Mouse (Mus musculus) embryo, embryonic 11 days (tissue): ENCODE results near the gene Stra6.

Source experiments
- DNase-seq: peaks from one replicate; pipeline ENCODE4 v3.0.0-alpha.2; 2015

Stra6 gene

DNA sequence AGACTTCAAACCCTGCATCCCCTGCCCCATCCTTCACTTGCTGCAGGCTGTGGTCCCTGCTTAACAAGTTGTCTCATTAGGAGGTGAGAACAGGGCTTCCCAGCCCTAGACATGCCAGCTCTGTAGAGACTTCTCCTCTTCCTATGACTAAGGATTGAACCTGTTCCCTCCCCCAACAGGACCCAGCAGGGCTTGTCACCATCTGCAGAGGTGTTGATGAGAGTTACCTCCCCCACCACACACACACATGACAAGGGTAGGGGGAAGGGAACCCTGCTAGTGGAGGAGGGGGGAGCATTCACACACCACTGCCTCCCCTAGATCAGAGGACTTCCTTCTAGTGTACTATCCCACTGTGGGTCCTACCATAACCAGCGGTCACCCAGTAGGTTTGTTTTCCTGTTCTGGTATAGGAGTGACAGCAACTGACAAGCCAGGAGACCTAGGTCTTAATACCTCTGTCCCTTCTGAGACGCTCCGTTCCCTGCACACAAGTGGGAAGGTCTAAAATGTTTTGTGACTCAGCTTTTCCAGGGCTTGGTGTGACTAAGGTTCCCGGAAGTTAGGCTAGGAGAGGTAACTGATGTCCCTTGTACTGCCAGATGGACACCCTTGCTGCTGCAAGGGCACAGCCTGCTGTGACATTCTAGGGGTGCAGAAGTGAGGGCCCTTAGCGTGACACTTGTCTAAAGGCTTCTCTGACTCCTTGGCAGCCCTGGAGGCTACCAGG, 36.4 kb downstream of the Stra6 start:
- no peak for DNase-seq

DNA sequence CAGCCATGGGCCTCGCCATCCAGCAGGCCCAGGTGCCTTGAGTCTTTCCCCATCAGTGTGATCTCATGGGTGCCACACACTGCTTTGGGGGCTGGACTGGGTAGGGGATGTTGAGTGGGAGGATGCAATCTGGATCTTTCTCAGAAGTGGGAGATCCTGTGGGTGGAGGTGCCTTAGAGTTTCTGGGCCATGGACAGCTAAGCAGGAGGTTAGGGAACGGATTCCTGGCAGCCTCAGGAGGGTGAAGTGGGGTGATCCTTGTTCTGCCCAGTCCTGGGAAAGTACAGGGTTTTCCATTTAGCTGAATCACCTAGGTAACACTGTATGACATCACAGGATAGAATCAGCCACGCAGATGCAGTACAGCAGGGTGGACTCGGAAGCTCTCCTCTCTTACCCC, 38.4 kb downstream of the Stra6 start:
- DNase-seq: no peak

DNA sequence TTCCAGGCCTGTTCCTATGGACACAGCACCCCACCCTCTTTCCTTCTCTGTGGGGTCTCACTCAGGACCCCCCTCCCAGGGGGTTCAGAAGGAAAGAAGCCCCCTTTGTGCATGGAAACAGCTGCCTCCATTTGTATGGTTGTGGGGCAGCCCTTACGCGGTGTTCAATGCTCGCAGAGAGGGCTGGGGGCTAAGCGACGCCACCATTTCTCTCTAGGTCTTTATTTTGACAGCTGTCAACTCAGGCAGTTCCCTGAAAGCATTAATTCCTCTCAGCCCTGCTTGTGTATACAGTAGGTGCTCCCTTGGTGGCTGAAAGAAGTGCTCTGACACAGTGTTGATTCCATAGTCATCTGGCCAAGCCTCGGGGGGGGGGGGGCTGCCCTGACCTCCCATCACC, 40.1 kb downstream of the Stra6 start:
- no peak for DNase-seq

DNA sequence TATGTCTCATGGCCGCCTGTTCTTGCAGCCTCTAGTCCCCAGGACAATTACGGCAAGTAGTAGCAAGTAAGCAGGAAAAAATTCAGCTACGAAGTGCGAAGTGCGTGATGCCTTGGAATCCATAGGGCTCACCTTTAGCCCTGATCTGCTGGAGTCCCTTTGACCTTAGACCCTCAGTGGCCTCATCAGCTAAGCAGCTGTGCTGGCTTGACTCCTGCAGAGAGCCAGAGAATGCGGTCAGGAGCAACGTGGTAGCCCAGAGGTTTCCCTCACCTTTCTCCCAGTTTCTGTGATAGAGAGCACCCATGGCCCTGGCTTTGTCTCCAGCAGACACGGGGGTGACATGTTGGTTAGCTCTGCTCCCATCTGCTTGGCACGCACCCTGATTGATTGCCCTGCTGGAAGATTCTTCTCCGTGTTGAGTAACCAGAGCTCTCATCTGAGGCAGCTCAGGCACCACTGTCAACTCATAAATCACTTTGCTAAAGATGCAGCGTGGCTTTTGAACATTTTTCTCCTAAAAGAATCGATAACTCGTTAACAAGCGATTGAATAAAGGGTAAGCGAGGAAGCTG, 42.1 kb downstream of the Stra6 start:
- DNase-seq: no peak

DNA sequence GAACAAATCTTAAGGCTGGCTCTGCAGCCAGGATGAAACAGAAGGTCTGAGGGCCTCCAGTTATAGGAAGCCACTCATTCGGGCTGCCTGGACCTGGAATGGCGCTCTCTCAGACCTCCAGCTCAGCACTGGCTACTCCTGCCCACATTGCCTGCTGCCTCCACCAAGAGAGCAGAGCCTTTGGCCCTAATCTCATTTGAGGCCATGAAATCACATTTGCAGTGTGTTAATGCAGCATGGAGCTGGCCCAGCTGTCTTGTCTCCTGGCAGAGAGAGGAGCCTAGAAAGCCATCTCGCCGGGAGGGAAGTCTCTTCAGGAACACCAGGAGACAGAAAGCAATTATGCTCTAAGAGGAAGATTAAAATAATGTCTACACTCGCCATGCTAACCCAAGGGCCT, 43.9 kb downstream of the Stra6 start:
- no peak for DNase-seq

DNA sequence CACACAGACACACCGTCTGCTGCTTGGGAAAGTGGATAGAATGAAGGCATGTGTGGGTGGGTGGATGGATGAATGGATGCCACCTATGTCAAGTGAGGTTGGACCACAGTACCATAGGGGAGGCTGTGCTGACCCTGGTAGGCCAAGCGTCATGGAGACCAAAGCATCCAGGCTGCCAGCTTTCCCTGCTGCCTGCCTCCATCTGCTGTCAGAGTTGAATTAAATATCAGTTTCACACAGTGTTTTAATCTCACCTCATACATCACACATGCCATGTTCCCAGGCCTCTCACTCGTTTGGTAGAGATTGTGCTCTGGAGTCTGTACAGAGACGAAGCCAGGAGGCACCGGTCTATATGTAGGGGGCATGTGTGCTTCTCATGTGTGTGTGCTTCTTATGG, 47.2 kb downstream of the Stra6 start:
- no peak for DNase-seq

DNA sequence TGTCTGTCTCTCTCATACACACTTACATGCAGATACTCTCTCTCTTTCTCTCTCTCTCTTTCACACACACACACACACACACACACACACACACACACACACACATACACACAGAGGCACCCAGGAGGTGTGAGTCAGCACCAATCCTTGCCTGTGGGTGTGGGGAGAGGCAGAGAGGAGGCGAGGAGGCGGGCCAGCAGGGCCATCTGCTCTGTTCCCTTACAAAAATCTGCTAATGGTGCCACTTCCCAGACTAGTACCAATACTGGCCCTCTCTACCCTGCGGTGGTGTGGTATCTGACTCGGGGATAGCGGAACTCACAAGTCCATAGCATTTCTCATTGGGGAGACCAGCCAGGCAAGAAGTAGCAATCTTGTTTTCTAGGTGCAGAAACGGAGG, 47.8 kb downstream of the Stra6 start:
- DNase-seq: no peak

DNA sequence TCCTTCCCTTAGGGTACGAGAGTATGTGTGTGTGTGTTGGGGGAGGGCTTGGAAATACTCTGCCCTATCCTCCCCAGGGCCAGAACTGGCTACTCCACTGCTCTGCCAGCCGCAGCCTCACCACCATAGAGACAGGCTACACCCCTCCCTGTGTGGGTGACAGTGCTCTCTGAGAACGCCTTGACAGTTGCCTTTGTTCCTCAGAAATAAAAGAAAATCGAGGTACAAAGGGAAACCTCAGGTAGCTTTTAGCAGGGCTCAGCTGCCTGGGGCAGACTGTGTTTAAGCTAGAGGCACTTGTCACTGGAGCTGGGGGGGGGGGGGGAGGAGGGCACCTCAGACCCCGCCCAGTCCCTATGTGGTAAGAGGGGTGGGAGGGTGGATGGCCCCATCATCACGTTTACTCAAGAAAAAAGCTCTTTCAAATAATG, 48.7 kb downstream of the Stra6 start:
- peak; percentile 69 for DNase-seq

DNA sequence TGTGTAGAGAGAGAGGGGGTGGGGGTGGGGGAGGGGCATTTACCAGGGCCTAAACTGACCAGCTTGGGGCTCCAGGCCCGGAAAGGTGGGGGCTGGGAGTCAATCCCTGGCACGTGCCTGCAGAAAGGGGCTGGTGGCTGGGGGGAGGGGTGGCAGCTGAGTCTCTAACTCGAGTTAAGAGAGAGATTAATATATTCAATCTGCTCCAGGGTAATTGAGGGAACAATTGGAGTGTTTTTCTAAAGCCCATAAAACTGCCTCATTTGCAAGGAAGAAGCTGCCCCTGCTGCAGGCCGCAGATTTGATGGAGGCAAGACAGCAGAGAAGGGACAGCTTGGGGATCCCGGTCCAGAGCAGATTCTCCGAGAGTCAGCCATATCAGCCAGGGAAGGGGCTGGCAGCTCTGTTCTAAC, 49.3 kb downstream of the Stra6 start:
- peak; percentile 89 for DNase-seq

DNA sequence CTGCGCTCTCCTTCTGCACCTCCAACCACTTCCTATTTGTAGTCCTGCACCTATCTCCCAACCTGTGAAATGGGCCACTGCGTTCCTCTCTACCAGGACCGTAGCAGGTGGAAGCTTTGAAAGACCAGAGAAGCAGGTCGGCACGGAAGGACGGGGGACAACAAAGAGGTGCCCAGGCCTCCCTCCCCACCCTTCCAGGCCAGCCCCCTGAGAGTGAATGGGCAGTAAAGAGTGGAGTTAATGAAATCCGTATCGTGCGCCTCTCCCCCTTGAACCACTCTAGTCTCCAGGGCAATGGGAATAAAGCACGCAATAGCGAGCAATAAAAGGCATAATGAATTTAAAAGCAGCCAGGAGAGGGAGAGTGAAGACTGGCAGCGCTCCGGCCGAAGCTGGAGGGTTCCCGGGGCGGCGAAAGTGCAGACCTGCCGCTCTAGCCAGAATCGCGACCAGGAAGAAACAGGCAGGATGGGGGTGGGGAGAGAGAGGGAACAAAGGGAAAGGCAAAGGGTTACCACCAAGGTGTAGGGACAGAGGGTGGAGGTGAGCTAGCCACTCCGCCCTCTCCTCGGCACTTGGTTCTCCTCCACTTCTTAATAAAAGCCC, 49.8 kb downstream of the Stra6 start:
- DNase-seq: peak; percentile 67

DNA sequence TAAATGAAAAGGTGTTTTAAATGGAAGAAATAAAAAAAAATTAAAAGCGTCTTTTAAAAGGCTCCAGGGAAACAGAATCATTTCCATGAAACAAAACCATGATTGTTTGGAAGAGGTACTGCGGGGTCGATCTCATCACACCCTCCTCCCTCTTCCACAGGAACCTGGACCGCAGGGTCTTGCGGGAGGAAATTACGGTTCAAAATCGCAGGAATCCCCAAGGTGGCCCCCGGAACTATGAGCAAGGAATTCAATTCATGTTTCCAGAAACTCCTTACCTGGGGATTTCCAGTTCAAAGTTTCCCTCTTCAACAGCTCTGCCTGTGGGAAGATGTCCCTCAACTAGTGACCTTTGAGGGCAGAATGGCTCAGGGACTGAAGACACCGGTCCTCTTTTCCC, 50.4 kb downstream of the Stra6 start:
- DNase-seq: no peak

DNA sequence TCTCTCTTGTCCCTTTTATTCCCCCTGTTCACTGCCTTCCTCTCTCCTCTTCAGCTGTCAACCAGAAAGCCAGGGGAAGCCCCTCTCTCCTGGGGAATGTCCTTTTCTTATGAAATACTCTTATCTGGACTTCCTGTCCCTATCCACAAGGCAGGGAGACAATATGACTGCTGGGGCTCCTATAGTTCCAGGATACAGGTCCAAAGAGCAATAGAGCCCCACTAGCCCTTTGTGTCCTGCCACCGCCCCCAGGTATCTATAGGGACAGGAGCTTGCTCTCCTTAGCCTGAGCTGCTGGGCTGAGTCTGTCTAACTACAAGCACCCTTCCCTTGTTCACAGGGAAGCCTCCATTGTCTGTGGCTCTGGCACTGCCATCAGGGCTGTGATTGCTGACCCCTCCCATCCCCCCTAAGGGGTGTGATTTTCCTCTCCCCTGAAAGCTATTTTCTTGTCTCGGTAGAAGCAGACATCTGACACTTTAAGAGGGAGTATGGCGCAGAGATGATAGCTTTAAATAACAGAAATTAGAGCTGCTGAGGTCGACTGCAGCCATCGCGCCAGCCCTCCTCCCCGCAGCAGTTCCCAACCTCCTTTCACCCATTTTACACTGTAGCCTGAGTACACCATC, 51.8 kb downstream of the Stra6 start:
- DNase-seq: no peak

DNA sequence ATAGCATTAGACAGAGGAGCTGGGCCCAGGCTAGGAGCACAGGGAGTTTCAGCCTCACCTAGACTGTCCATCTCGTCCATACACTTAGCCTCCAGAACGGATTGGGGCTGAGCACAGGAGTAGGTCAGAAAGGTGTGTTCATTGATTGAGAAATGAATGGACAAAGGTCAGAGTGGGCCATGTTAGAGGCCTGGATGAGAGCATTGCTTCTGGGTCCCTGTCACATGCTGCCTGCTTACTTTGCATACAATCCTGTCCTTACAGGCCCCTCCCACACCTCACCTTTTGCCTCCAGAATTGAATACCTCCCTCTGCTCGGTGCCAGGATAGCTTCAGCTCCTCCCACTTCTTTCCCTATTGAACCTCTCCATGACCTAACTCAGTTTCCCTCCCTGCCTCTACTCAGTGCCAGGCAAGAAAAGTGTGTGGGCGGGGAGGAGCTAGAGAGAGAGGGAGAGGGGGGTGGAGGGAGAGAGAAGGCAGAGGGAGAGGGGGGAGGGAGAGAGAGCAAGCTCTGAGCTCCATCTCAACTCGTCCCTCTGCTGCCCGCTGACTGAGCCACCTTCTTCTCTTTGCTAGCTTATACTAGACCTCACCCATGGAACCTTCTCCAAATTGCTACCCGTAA, 52.5 kb downstream of the Stra6 start:
- no peak for DNase-seq

DNA sequence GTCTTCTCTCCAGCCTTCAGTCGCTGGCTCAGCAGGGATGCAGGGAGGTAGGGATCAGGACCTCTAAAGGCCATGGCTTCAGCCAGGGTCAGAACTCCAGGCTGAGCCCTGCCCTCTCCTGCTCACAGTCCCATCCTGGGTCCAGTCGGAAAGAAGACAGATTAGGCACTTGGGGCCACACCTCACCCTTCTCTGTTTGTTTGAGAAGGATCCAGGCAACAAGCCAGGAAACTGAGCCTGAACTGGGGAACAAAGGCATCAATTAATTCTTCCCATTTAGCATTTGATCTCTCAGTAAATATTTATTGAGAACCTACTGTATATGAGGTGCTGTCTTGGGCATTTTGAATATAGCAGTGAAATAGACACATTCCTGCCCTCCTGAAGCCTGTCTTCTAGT, 55.1 kb downstream of the Stra6 start, which contains the start of gene Ccdc33:
Gene Ccdc33, minus strand, starts transcription at position 153 of the 400 bp plus-strand sequence.
- no peak for DNase-seq

DNA sequence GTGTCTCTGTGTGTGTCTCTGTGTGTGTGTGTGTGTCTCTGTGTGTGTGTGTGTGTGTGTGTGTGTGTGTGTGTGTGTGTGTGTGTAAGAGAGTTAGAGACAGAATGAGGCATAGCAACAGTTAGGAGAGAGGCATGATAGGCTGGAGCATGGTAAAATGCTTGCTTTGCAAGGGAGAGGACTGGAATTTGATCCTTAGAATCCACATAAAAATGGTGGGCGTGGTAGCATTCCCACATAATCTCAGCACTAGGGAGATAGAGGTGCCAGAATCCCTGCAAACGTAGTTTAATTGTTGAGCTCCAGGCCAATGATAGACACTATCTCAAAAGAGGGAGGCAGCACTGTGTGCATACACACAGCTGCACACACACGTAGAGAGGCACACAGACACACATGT, 61.5 kb downstream of the Stra6 start:
- no peak for DNase-seq

DNA sequence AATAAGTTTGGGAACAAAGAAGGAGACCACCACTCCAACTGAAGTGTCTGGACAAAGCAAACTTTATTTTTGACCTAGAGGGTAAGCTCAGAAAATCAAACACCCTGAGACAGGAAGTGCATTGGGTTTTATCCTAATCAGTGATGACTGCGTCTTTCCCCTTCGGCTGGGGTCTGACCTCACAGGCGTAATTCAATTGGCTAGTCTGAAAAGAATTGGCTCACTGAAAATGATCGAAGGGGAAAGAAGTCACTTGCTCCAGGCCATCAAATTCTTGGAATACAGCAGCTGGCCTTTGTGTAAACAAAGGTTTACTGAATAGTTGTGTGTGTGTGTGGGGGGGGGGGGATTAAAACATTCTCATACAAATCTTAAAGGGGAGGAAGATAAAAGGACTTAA, 62.2 kb downstream of the Stra6 start:
- no peak for DNase-seq

DNA sequence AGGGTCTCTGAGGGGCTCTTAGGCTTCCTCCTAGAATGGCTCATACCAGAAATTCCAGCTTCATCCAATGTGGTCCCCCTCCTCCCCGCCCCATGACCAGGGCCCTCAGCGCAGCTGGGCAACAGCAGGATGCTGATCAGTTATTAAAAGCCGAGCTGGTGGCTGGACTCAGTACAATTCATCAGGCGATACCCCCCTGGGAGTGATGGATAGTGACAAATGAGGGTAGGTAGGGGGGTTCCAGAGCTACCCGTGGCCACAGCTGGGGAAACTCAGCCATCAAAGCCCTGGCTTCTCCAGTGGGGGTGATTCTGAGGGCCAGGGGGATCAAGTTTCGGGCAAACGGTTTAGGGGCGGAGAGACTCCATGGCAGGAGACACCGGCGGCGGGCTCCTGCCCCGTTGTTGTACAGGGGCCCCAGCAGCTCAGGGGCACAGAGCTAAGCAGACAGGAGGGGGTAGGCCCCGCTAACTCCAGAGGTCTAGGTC, 65.4 kb downstream of the Stra6 start:
- peak; percentile 87 for DNase-seq

DNA sequence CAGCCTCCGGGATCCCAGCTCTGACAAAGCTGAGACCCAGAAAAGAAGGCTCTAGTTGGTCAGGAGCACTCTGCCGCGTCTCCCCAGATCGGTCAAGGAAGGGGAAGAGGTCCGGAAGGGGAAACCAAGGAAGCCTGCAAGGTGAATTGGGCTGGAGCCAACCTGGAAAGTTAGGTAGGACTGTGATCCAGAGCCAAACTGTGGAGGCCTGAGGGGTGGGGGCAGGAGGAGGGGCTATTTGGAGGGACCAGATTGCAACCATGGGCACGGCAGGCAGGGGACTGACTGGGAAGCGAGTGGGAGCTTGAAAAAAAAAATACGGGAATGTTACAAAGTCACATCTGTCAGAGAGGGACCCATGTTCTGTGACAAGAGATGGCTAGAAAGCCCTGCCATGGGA, 65.9 kb downstream of the Stra6 start:
- no peak for DNase-seq

DNA sequence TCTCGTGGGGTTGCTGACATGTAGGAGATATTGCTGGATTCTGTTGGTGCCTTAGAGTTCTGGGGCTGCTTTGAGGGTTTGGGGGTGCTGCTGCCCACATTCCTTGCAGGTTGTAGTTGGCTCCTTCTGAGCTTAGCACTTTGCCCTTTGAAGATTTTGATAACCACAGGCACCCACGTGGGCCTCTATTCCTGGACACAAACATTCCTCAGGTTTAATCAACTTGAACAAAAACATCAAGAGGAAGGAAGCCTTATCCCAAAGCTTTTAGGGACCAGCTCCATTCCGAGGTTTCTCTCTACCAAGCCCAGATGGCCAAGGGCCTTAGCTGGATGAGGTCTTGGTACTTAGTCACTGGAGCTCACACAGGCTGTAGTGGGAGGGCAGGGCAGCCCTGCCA, 67.3 kb downstream of the Stra6 start:
- DNase-seq: no peak

DNA sequence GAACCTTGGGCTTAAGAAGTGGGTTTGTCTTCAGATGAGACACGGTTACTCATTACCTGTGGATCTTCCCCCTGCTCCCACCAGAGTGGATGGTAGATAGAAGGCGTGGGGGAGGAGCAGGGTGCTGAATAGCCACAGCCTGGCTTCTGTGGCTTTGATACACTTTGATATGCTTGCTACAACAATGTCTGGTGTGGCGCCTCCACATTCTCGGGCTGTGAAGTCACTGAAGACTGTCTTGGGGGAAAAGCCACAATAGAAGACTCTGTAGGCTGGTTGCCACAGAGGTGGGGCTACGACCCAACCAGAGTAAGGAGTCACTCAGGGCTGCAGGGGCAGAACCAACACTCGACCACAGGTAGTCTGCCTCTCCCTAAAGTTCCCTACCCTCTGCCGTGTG, 68.1 kb downstream of the Stra6 start:
- no peak for DNase-seq

DNA sequence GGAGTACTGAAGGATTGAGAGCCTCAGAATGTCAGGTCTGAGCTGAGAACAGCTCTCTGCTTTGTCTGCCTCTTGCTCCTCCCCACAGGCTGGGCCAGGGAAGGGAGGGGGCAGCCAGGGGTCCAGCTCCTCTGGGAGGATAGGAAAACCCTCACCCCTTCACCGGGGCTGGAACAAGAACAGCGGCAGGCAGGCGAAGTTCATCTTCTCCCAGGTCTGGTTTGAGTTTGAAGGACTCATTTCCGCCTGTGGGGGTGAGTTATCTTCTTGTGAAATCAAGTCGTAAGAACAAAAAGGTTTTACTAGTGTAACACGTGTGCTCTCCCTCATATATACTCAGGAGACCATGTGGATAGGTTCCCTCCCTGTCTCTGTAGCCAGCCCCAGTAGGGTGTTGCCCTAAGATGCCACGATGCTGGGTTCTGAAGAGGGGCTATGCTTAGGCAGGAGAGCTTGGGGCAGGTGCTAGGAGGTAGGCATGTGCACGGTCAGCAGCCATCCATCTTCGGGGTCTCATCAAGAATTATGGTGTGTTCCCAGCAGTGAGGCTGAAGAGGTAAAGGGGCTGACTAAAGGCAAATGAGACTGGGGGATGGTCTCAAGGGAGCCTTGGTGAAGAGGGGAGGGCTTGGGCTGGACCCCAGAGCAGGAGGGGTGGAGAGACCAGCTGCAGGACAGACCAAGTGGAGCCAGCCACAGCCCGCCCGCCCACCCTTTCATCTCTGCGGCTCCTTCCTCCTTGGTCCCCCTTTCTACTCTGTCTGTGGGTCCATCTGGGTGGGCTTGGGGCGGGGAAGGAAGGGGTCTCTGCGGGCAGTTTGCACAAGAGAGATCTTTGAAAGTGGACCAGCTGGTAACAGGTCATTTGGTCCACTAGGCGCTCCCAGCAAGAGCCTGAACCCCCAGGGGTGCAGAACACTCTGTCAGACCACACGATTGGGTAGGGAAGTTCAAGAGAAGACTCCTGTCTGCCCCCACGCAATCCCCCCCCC, 70.6 kb downstream of the Stra6 start:
- peak; percentile 80 for DNase-seq

DNA sequence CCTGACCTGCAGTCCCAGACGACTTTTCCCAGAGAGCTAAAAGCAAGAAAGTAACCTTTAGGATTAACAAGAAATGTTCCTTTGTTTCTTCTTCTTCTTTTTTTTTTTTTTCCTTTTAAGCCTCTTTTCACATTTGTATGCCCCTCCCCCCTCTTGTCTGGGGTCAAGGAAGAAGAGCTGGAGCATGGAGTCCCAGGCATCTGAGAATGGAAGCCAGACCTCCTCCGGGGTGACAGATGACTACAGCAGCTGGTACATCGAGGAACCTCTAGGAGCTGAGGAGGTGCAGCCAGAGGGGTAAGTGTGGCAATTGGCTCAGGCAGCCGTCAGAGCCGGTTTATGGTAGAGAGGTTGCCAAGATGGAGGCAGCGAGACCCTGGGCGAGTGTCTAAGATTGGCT, 71.3 kb downstream of the Stra6 start:
- peak; percentile 65 for DNase-seq
